Mouse (Mus musculus): Measurements from ENCODE around the gene Crebl2.

Crebl2 gene

GRCm38 (mm10) chr6:134872236-134872635 is 42.3 kb downstream of the Crebl2 start:
- no peak for DNase-seq (ENCODE audit: low spot score in 2 of 2)

- no peak for DNase-seq (ENCODE audit: low spot score in 2 of 2)
These were observed 43.1 kb downstream of the Crebl2 start for GRCm38 (mm10) chr6:134873018-134873417.

GRCm38 (mm10) chr6:134876795-134877194 is 46.8 kb downstream of the Crebl2 start:
- no peak for DNase-seq (ENCODE audit: low spot score in 2 of 2)

- DNase-seq (ENCODE audit: low spot score in 2 of 2) = no peak
These were observed 47.3 kb downstream of the Crebl2 start for GRCm38 (mm10) chr6:134877276-134877675.

GRCm38 (mm10) chr6:134877892-134878291 is 47.9 kb downstream of the Crebl2 start:
- DNase-seq (ENCODE audit: low spot score in 2 of 2) = no peak

GRCm38 (mm10) chr6:134879556-134879955 is 49.6 kb downstream of the Crebl2 start:
- DNase-seq (ENCODE audit: low spot score in 2 of 2) = no peak

GRCm38 (mm10) chr6:134880046-134880445 is 50.1 kb downstream of the Crebl2 start:
- DNase-seq (ENCODE audit: low spot score in 2 of 2) = no peak

GRCm38 (mm10) chr6:134883661-134884060 is 53.7 kb downstream of the Crebl2 start:
- no peak for DNase-seq (ENCODE audit: low spot score in 2 of 2)

GRCm38 (mm10) chr6:134885515-134885914 is 55.6 kb downstream of the Crebl2 start:
- no peak for DNase-seq (ENCODE audit: low spot score in 2 of 2)

- no peak for DNase-seq (ENCODE audit: low spot score in 2 of 2)
These were observed 56.5 kb downstream of the Crebl2 start for GRCm38 (mm10) chr6:134886475-134886874.

- DNase-seq (ENCODE audit: low spot score in 2 of 2) = no peak
These were observed 57.1 kb downstream of the Crebl2 start for GRCm38 (mm10) chr6:134887008-134887407.

- no peak for DNase-seq (ENCODE audit: low spot score in 2 of 2)
These were observed 57.9 kb downstream of the Crebl2 start for GRCm38 (mm10) chr6:134887711-134888449.

GRCm38 (mm10) chr6:134888563-134889017 is 58.6 kb downstream of the Crebl2 start:
- no peak for DNase-seq (ENCODE audit: low spot score in 2 of 2)

GRCm38 (mm10) chr6:134889763-134890162 is 59.8 kb downstream of the Crebl2 start:
- DNase-seq (ENCODE audit: low spot score in 2 of 2) = no peak

GRCm38 (mm10) chr6:134890436-134890835 is 60.5 kb downstream of the Crebl2 start:
- DNase-seq (ENCODE audit: low spot score in 2 of 2) = no peak

GRCm38 (mm10) chr6:134896570-134897436 is 66.8 kb downstream of the Crebl2 start:
- DNase-seq (ENCODE audit: low spot score in 2 of 2) = no peak

GRCm38 (mm10) chr6:134897443-134898094 is 67.6 kb downstream of the Crebl2 start:
- DNase-seq (ENCODE audit: low spot score in 2 of 2) = peak; percentile 97 to 99

GRCm38 (mm10) chr6:134898095-134898965 is 68.4 kb downstream of the Crebl2 start, which contains the start of gene Gpr19:
Gene Gpr19, minus strand, starts transcription at chr6:134898578.
- DNase-seq (ENCODE audit: low spot score in 2 of 2) = peak; percentile 70 to 71

- no peak for DNase-seq (ENCODE audit: low spot score in 2 of 2)
These were observed 73.4 kb downstream of the Crebl2 start for GRCm38 (mm10) chr6:134903368-134903767.

GRCm38 (mm10) chr6:134903891-134904884 is 74.2 kb downstream of the Crebl2 start:
- DNase-seq (ENCODE audit: low spot score in 2 of 2) = no peak

Measured in thymus, postnatal 10 days (tissue).